Comparison of ENCODE assay signal across 9 mouse cellular contexts in genomic region chr2:30912291-30912773, GRCm38 (mm10). TPM values are rescaled to one million over a fixed set of nuclear protein-coding genes. Genes with fewer than 3 reads are reported as not detected.
DNase-seq lines count a peak whose midpoint lies in the region; ATAC-seq and TF ChIP-seq lines count a peak whose summit lies in the region.
"Had no signal": no experiment of that assay in that cellular context is flagged by ENCODE, and none has a peak within 500 bp of the region (broad histone marks: within the 10 kb centered on the region; RNA-seq: fewer than 3 reads in every experiment).

No protein-coding gene starts in this region.

- H3K4me1 ChIP-seq in intestine, embryonic 16.5 days (ENCODE audit: control insufficient read depth, insufficient read depth, low read length) = peaks cover 13% of the 10 kb centered on the region
- H3K4me1 ChIP-seq in intestine, postnatal 0 days (replicated peaks; ENCODE audit: control insufficient read depth, insufficient read depth, low read length) = no peaks in the 10 kb centered on the region
- no peaks in the 10 kb centered on the region for H3K4me1 ChIP-seq in thymus, adult 2 months (replicated peaks; ENCODE audit: control insufficient read depth, insufficient read depth, low read length)

- H3K4me2 ChIP-seq in intestine, embryonic 16.5 days (ENCODE audit: low read depth, low read length) = no peak overlapping the region
- no peak overlapping the region for H3K4me2 ChIP-seq in intestine, postnatal 0 days (replicated peaks; ENCODE audit: low read depth)
- H3K4me2 ChIP-seq: embryonic facial prominence, embryonic 15.5 days had no signal

- DNase-seq in gastrocnemius, postnatal 25 days = peak; percentile 72
- DNase-seq in kidney, adult 8-10 months = peak; percentile 58 to 67
- peak; percentile 78 to 89 for DNase-seq in lung, postnatal 4 days
- no peak for DNase-seq in right cerebral cortex, postnatal 10 days (ENCODE audit: low spot score in 2 of 2)
- DNase-seq in thymus, adult 18-20 months = no peak
- no peak for DNase-seq in thymus, adult 2 months

- no peak for TF ChIP-seq POLR2A in thymus, adult 2 months (IDR thresholded peaks at IDR 0.05; ENCODE audit: control insufficient read depth, extremely low read depth, insufficient read depth, low read length, poor library complexity)

- H3K9me3 ChIP-seq in intestine, embryonic 16.5 days (ENCODE audit: control insufficient read depth, low read length) = no peaks in the 10 kb centered on the region
- H3K9me3 ChIP-seq in intestine, postnatal 0 days (ENCODE audit: control insufficient read depth) = no peaks in the 10 kb centered on the region
- H3K9me3 ChIP-seq: embryonic facial prominence, embryonic 15.5 days had no signal

- WGBS in intestine, embryonic 16.5 days = 26% methylated on average over 4 of the region's 4 CpGs
- 40% methylated on average over 4 of the region's 4 CpGs for WGBS in intestine, postnatal 0 days
- WGBS in thymus, adult 2 months = 84% methylated on average over 4 of the region's 4 CpGs

- H3K4me3 ChIP-seq in intestine, embryonic 16.5 days (ENCODE audit: low read length) = no peak overlapping the region
- H3K4me3 ChIP-seq in intestine, postnatal 0 days (ENCODE audit: low read depth, low read length) = no peak overlapping the region
- H3K4me3 ChIP-seq in thymus, adult 2 months (ENCODE audit: control insufficient read depth, insufficient read depth, low read length) = no peak overlapping the region
- H3K4me3 ChIP-seq: embryonic facial prominence, embryonic 15.5 days had no signal

- no peaks in the 10 kb centered on the region for H3K36me3 ChIP-seq in intestine, embryonic 16.5 days (ENCODE audit: control insufficient read depth, insufficient read depth, low read length)
- no peaks in the 10 kb centered on the region for H3K36me3 ChIP-seq in intestine, postnatal 0 days (ENCODE audit: control insufficient read depth, insufficient read depth)
- no peaks in the 10 kb centered on the region for H3K36me3 ChIP-seq in thymus, adult 2 months (ENCODE audit: control insufficient read depth, insufficient read depth, low read length)
- H3K36me3 ChIP-seq: embryonic facial prominence, embryonic 15.5 days had no signal

- H3K9ac ChIP-seq in intestine, embryonic 16.5 days (ENCODE audit: low read depth, low read length) = no peak overlapping the region
- no peak overlapping the region for H3K9ac ChIP-seq in intestine, postnatal 0 days (ENCODE audit: low read depth, low read length)
- H3K9ac ChIP-seq: embryonic facial prominence, embryonic 15.5 days had no signal

- ATAC-seq in intestine, embryonic 16.5 days = 0 out of 2 replicates have a peak, but pooled peaks have one; percentile 23
- no peak for ATAC-seq in intestine, postnatal 0 days

- peak overlapping the region; percentile 4; the same call in 1 of the 2 replicates for H3K27ac ChIP-seq in intestine, embryonic 16.5 days (ENCODE audit: low read length)
- H3K27ac ChIP-seq in intestine, postnatal 0 days (ENCODE audit: low read depth, low read length) = no peak overlapping the region
- no peak overlapping the region for H3K27ac ChIP-seq in thymus, adult 2 months (ENCODE audit: control insufficient read depth, insufficient read depth, low read length)
- H3K27ac ChIP-seq: embryonic facial prominence, embryonic 15.5 days had no signal

- no peak for TF ChIP-seq CTCF in intestine, postnatal 0 days (IDR thresholded peaks at IDR 0.05; ENCODE audit: low read depth)
- TF ChIP-seq CTCF in thymus, adult 2 months (IDR thresholded peaks at IDR 0.05; ENCODE audit: borderline replicate concordance, control insufficient read depth, extremely low read depth, insufficient read depth, low read length, poor library complexity) = no peak

- no peaks in the 10 kb centered on the region for H3K27me3 ChIP-seq in intestine, embryonic 16.5 days (replicated peaks; ENCODE audit: control insufficient read depth, insufficient read depth, low read length)
- peaks cover 3% of the 10 kb centered on the region; the same call in 1 of the 2 replicates for H3K27me3 ChIP-seq in intestine, postnatal 0 days (replicated peaks; ENCODE audit: control insufficient read depth, insufficient read depth, low read length)
- H3K27me3 ChIP-seq in thymus, adult 2 months (ENCODE audit: control insufficient read depth, insufficient read depth, low read length) = no peaks in the 10 kb centered on the region
- H3K27me3 ChIP-seq: embryonic facial prominence, embryonic 15.5 days had no signal

RNA-seq across cellular contexts. Expression of gene Ptges, which starts 17.3 kb away (rescaled TPM):
- polyA plus RNA-seq in intestine, embryonic 16.5 days (2015; fragmentation: Nextera tagmentation; extraction: Ambion mirVana) = 3.9 and 4.0 TPM in 2 replicates
- 2.8 and 3.6 TPM in 2 replicates for polyA plus RNA-seq in intestine, postnatal 0 days (2015; fragmentation: Nextera tagmentation; extraction: Ambion mirVana)
- 1 to 10 TPM; 4.1 to 6.9 TPM for total RNA-seq in gastrocnemius, postnatal 25 days (2021)
- polyA plus RNA-seq in thymus, adult 2 months (2012; rRNA removed) = 10.1 and 12.3 TPM in 2 replicates

RNA-seq across cellular contexts. Expression of gene Tor1b, which starts 40.4 kb away (rescaled TPM):
- 20.9 and 21.7 TPM in 2 replicates for polyA plus RNA-seq in intestine, embryonic 16.5 days (2015; fragmentation: Nextera tagmentation; extraction: Ambion mirVana)
- polyA plus RNA-seq in intestine, postnatal 0 days (2015; fragmentation: Nextera tagmentation; extraction: Ambion mirVana) = 13.3 and 14.6 TPM in 2 replicates
- 10 to 100 TPM; 19.0 to 19.3 TPM for total RNA-seq in gastrocnemius, postnatal 25 days (2021)
- polyA plus RNA-seq in thymus, adult 2 months (2012; rRNA removed) = 35.5 and 41.7 TPM in 2 replicates

RNA-seq across cellular contexts. Expression of gene Tor1a, which starts 55.4 kb away (rescaled TPM):
- 85.1 and 87.2 TPM in 2 replicates for polyA plus RNA-seq in intestine, embryonic 16.5 days (2015; fragmentation: Nextera tagmentation; extraction: Ambion mirVana)
- polyA plus RNA-seq in intestine, postnatal 0 days (2015; fragmentation: Nextera tagmentation; extraction: Ambion mirVana) = 90.3 and 95.4 TPM in 2 replicates
- 1 to 10 TPM; 4.3 to 5.9 TPM for total RNA-seq in gastrocnemius, postnatal 25 days (2021)
- polyA plus RNA-seq in thymus, adult 2 months (2012; rRNA removed) = 61.1 and 65.7 TPM in 2 replicates

Comparison
In these comparisons a context has a peak if more than half of its experiments do, and no peak if none do; other contexts are left out.
1. DNase-seq: peak in gastrocnemius, postnatal 25 days (single experiment), kidney, adult 8-10 months (2 of 2) and lung, postnatal 4 days (2 of 2); none in right cerebral cortex, postnatal 10 days (0 of 2), thymus, adult 18-20 months (0 of 2) and thymus, adult 2 months (single experiment).